Mouse (Mus musculus) kidney, adult 2 months (tissue): ENCODE data around the gene Polr1a.

Source experiments
- CTCF ChIP-seq: fragments of 200-500 bp; conservative IDR thresholded peaks from 2 replicates; pipeline ENCODE4 v1.5.1; 2011; ENCODE audit warnings: low read depth, mild to moderate bottlenecking, control low read depth, low read length, moderate library complexity, mixed read lengths; ENCODE audit not compliant: insufficient read depth, insufficient read length
- POLR2A ChIP-seq: fragments of 200-500 bp; IDR thresholded peaks from one replicate; pipeline ENCODE4 v1.6.1; 2011; ENCODE audit warnings: low read depth, low read length, control low read depth

- 0 out of 2 replicates have a peak, but pooled peaks have one; percentile 7 for TF ChIP-seq CTCF
- no peak for TF ChIP-seq POLR2A
These were observed 37.3 kb downstream of the Polr1a start for GRCm38 (mm10) chr6:71946121-71946520.
